Mouse (Mus musculus) spleen, adult 2 months (tissue): ENCODE results near the gene Stom.

ENCODE experiments used
- CTCF ChIP-seq: fragments of 200-500 bp; IDR thresholded peaks from 2 replicates; pipeline ENCODE4 v1.5.1; 2011; ENCODE audit warnings: mild to moderate bottlenecking, inconsistent platforms; ENCODE audit not compliant: insufficient read depth, insufficient read length, insufficient replicate concordance; ENCODE audit errors: extremely low read depth
- POLR2A ChIP-seq: fragments of 200-500 bp; IDR thresholded peaks from 2 replicates; pipeline ENCODE4 v1.6.1; 2011; ENCODE audit warnings: low read depth, low read length, inconsistent platforms

GRCm38 (mm10) chr2:35379306-35379705, 42.5 kb upstream of the Stom start:
- TF ChIP-seq CTCF (no peak), POLR2A (no peak)
